Mouse (Mus musculus) lung, adult 2 months (tissue): Measurements from ENCODE around the gene Piwil4.

ENCODE experiments used
- CTCF ChIP-seq: fragments of 200-500 bp; IDR thresholded peaks from 2 replicates; pipeline ENCODE4 v1.5.1; 2011; ENCODE audit warnings: mild to moderate bottlenecking, low read length, control low read depth; ENCODE audit not compliant: insufficient read depth
- POLR2A ChIP-seq: fragments of 200-500 bp; IDR thresholded peaks from 2 replicates; pipeline ENCODE4 v1.6.1; 2011; ENCODE audit warnings: low read depth, mild to moderate bottlenecking, control low read depth, low read length, borderline replicate concordance; ENCODE audit errors: extremely low read depth

GRCm38 (mm10) chr9:14730941-14731541 is 9.5 kb downstream of the Piwil4 start:
- TF ChIP-seq POLR2A = no peak
- TF ChIP-seq CTCF = no peak
